ENCODE assay signal across 8 mouse cellular contexts in the genomic region with DNA sequence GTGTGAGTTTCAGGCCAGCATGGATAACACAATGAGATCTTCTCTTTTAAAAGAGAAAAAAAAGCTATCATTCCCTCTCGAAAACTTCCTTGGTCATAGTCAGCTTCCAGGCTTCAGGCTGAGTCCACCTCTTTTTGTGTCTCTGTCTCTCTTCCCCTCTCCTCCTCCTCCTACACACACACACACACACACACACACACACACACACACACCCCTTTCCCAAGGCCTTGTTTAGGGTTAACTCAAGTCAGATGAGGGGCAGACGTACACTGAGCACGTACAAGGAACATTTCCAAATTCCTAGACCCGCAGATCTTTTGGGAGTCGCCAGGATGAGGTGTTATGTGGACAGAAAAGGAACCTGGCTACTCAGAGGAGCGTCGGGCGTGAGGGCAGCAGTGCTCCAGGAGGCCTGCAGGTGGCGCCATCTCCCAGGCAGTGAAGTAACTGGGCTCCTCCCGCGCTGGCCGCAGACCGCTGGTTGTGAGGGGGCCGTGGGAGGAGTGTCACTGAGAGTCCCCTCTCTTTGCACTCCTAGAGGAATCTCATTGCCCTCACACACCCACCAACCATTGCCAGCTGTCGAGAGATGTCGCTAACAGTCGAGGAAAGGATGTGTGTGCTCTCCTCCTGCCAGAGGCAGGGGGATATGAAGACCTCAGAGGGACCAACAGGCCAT. TPM values are rescaled to one million over a fixed set of nuclear protein-coding genes. Genes with fewer than 3 reads are reported as not detected.
DNase-seq lines count a peak whose midpoint lies in the region; ATAC-seq and TF ChIP-seq lines count a peak whose summit lies in the region.

No protein-coding gene starts in this region.

- peak; percentile 97 for TF ChIP-seq CTCF in midbrain, postnatal 0 days (IDR thresholded peaks at IDR 0.05)

- no peak overlapping the region for H3K27ac ChIP-seq in midbrain, postnatal 0 days (ENCODE audit: low read depth, low read length)

- no peaks in the 10 kb centered on the region for H3K9me3 ChIP-seq in midbrain, postnatal 0 days (ENCODE audit: low read length)

- 6% methylated on average over 17 of the region's 17 CpGs for WGBS in midbrain, postnatal 0 days

- H3K27me3 ChIP-seq in midbrain, postnatal 0 days (ENCODE audit: insufficient read depth, low read length), result no peaks in the 10 kb centered on the region

- H3K4me2 ChIP-seq in midbrain, postnatal 0 days (ENCODE audit: low read depth, low read length, poor library complexity, severe bottlenecking), result peak overlapping the region; percentile 42

- peak overlapping the region; percentile 44; the same call in 1 of the 2 replicates for H3K9ac ChIP-seq in midbrain, postnatal 0 days (replicated peaks; ENCODE audit: low read length, poor library complexity, severe bottlenecking)

- H3K4me1 ChIP-seq in midbrain, postnatal 0 days (ENCODE audit: insufficient read depth, low read length), result no peaks in the 10 kb centered on the region

- DNase-seq in heart, adult 18-20 months, result peak; percentile 39 to 77
- DNase-seq in heart, adult 9 months (ENCODE audit: low spot score in 2 of 2), result no peak
- DNase-seq in cerebellum, adult 9-10 months, result peak; percentile 72
- peak; percentile 30 for DNase-seq in hindlimb bud, embryonic 11.5 days (ENCODE audit: extremely low spot score, low read depth, low spot score)
- DNase-seq in liver, result peak; percentile 73
- peak; percentile 76 for DNase-seq in midbrain, postnatal 0 days (ENCODE audit: low spot score)
- peak; percentile 62 to 89 for DNase-seq in spleen, postnatal 4 days (ENCODE audit: low spot score in 2 of 2)

- no peak overlapping the region; the same call in 1 of the 2 replicates for H3K4me3 ChIP-seq in midbrain, postnatal 0 days (ENCODE audit: low read depth, low read length)

- ATAC-seq in frontal cortex, adult (ENCODE audit: low TSS enrichment), result peak; percentile 85
- peak; percentile 75 for ATAC-seq in midbrain, postnatal 0 days (ENCODE audit: low FRiP score)

- no peaks in the 10 kb centered on the region for H3K36me3 ChIP-seq in midbrain, postnatal 0 days (ENCODE audit: insufficient read depth, low read length)

RNA-seq across cellular contexts. Expression of a gene that starts 51.3 kb away (rescaled TPM):
- 100 to 1,000 TPM; 114 to 121 TPM for total RNA-seq in heart, adult 18-20 months (2021)
- 152 and 156 TPM in 2 replicates for total RNA-seq in midbrain, postnatal 0 days (2014; rRNA removed)
- polyA plus RNA-seq in midbrain, postnatal 0 days (2015; fragmentation: Nextera tagmentation; extraction: Ambion mirVana), result 28.1 and 31.7 TPM in 2 replicates

Comparison
In these comparisons a context has a peak if more than half of its experiments do, and no peak if none do; other contexts are left out.
1. DNase-seq: peak in heart, adult 18-20 months (2 of 2), cerebellum, adult 9-10 months (single experiment), hindlimb bud, embryonic 11.5 days (single experiment), liver (single experiment), midbrain, postnatal 0 days (single experiment) and spleen, postnatal 4 days (2 of 2); none in heart, adult 9 months (0 of 2).